Mouse (Mus musculus) hindbrain, embryonic 10.5 days (tissue): ENCODE results near the gene Mthfs. TPM values are rescaled to one million over a fixed set of nuclear protein-coding genes. Genes with fewer than 3 reads are reported as not detected.
"Not testable (repeated sequence)": the region's sequence is repeated elsewhere in the genome, so short reads cannot be mapped to it uniquely, and the experiment has no call there.

Experiments
- DNase-seq: peaks from one replicate; pipeline ENCODE4 v3.0.0-alpha.2; 2017; ENCODE audit warnings: low spot score
- H3K27ac ChIP-seq: fragments of 300-500 bp; sonication (generic); 2 replicates; pipeline ENCODE4 v1.5.1; 2016; ENCODE audit warnings: mild to moderate bottlenecking, moderate library complexity
- H3K27me3 ChIP-seq: fragments of 300-500 bp; sonication (generic); 2 replicates; pipeline ENCODE4 v1.6.1; 2016; ENCODE audit warnings: mild to moderate bottlenecking; ENCODE audit not compliant: poor library complexity, insufficient read depth, severe bottlenecking
- H3K36me3 ChIP-seq: fragments of 300-500 bp; sonication (generic); 2 replicates; pipeline ENCODE4 v1.6.1; 2016; ENCODE audit warnings: mild to moderate bottlenecking, moderate library complexity
- H3K4me1 ChIP-seq: fragments of 300-500 bp; sonication (generic); replicated peaks from 2 replicates; pipeline ENCODE4 v1.6.1; 2016; ENCODE audit warnings: mild to moderate bottlenecking
- H3K4me3 ChIP-seq: fragments of 300-500 bp; sonication (generic); 2 replicates; pipeline ENCODE4 v1.5.1; 2016; ENCODE audit warnings: mild to moderate bottlenecking, moderate library complexity
- H3K9me3 ChIP-seq: fragments of 300-500 bp; sonication (generic); 2 replicates; pipeline ENCODE4 v1.6.1; 2016; ENCODE audit warnings: mild to moderate bottlenecking, moderate library complexity
- WGBS: fragments of 180-500 bp; shearing (Covaris S2); methylation state at CpG from one replicate; pipeline ENCODE4 v1.1.7; 2016; 5-methylcytosine and 5-hydroxymethylcytosine counted together
- polyA plus RNA-seq: library from polyadenylated mRNA; unstranded; fragments of >200 nt; fragmentation: Nextera tagmentation; extraction: Ambion mirVana; gene quantifications from 2 replicates; pipeline ENCODE4 v1.2.1, GENCODE M21; 2016

Mthfs gene
- polyA plus RNA-seq, 1 experiment from 2014 or later = 15.4 TPM

DNA sequence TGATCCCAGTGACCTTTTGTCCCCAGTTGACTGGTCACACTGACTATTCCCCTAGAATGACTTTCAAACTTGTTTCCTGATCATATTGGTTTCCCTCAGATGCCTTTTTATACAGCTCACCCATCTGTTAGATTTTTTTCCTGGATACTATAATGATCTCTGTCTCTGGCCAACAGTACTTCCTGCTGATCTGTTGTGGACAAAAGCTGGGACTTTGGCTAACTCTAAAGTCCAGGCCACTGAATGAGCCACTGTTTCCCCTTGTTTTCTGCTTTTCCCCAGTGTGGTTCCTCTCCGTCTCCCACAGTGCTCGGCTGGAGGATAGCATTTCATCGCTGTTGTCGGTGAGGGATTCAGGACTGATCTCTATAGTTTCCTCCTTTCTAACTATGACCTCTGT, 7.7 kb downstream of the Mthfs start:
- not testable (repeated sequence) for H3K36me3 ChIP-seq, H3K4me1 ChIP-seq, DNase-seq, H3K4me3 ChIP-seq, H3K27ac ChIP-seq, H3K9me3 ChIP-seq, H3K27me3 ChIP-seq
- 77% methylated on average over 4 of the region's 4 CpGs for WGBS

DNA sequence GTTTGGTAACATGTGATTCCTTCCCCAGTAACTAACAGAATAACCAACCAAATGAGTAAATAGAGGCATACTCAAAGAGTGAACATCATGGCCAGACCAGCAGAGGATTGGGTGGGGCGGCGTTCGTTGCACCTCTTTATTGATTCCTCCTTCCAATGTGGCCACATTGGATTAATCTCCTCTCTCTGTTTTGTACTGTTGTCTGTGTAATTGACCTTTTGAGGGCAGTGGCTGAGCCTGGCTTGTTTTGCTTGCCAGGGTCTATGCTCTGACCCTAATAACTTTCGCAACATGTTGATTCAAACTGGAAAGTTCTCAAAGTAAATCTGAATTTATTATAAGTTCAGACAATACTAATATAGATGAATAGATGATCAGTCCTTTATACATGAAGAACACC, 9.2 kb downstream of the Mthfs start:
- WGBS = 93% methylated on average over 3 of the region's 4 CpGs
- not testable (repeated sequence) for H3K27me3 ChIP-seq, H3K36me3 ChIP-seq, H3K4me1 ChIP-seq, H3K27ac ChIP-seq, H3K9me3 ChIP-seq, H3K4me3 ChIP-seq, DNase-seq

DNA sequence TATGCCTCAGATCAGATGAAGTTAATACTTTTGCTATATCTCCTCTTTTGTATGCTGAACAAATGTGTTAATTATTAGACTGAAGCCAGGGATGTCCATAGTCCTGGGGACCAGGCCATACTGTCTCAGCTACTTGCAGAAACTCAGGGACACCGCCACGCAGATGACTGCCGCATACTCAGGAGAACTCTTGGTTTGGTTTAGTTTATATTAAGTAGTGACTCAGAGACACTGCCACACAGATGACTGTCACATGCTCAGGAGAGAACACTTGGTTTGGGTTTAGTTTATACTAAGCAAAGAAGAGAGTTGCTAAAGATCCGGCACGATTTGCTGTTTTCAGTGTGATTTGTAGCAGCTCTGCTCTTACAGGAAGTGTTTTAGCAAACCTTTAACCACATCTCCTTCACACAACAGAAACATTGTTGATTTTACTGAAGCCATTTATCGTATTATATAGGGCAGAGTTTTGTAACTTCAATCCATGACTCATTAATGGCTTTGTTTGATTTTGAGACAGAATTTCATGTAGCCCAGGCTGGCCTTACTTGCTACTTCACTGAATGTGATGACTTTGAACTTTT, 10.3 kb downstream of the Mthfs start:
- not testable (repeated sequence) for H3K36me3 ChIP-seq, H3K4me1 ChIP-seq, H3K4me3 ChIP-seq, H3K9me3 ChIP-seq, DNase-seq, H3K27ac ChIP-seq, H3K27me3 ChIP-seq
- 90% methylated on average over 6 of the region's 6 CpGs for WGBS

DNA sequence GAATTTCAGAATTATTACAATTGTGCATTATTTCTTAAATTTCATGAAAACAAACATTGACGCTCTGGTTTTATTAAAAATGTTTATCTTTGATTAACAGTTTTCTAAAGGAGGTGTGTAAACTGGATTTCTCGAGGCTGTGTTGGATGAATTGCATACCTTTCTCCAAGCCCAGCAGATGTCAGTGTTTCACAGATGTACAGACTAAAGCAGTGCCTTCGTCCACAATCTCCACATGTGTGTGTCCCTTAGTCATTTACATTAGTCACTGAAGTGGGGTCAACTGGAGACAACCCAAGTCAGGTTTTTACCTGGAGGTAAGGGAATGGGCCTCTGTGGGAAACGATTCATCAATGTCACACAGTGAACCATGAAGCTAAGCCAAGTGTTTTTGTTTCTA, 15.6 kb downstream of the Mthfs start:
- H3K27ac ChIP-seq = no peak overlapping the region
- H3K4me3 ChIP-seq = no peak overlapping the region
- 65% methylated on average over 4 of the region's 4 CpGs for WGBS
- no peak for DNase-seq
- no peaks in the 10 kb centered on the region for H3K27me3 ChIP-seq
- no peaks in the 10 kb centered on the region for H3K9me3 ChIP-seq
- no peaks in the 10 kb centered on the region for H3K36me3 ChIP-seq
- H3K4me1 ChIP-seq = no peaks in the 10 kb centered on the region

DNA sequence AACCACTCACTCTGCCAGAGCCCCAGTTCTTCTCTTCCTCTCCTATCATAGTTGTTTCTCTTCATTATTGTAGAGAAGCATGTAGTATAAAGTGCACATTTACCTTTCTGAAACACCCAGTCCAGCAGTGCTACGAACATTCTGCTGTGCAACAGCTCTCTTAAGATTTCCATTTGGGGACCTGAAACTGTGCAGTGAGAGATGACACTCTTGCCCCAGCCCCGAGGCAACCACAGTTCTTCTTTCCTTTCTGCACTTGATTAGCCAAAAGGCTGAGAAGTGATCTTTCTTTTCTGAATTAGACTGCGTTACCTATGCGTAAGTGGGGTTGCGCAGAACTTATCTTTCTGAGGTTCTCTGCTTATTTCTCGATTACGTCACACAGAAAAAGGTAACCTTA, 17.6 kb downstream of the Mthfs start:
- Histone ChIP-seq H3K4me1 (no peaks in the 10 kb centered on the region), H3K4me3 (no peak overlapping the region), H3K27me3 (no peaks in the 10 kb centered on the region), H3K27ac (no peak overlapping the region), H3K36me3 (no peaks in the 10 kb centered on the region), H3K9me3 (no peaks in the 10 kb centered on the region)
- DNase-seq = no peak
- WGBS = 90% methylated on average over 7 of the region's 7 CpGs

DNA sequence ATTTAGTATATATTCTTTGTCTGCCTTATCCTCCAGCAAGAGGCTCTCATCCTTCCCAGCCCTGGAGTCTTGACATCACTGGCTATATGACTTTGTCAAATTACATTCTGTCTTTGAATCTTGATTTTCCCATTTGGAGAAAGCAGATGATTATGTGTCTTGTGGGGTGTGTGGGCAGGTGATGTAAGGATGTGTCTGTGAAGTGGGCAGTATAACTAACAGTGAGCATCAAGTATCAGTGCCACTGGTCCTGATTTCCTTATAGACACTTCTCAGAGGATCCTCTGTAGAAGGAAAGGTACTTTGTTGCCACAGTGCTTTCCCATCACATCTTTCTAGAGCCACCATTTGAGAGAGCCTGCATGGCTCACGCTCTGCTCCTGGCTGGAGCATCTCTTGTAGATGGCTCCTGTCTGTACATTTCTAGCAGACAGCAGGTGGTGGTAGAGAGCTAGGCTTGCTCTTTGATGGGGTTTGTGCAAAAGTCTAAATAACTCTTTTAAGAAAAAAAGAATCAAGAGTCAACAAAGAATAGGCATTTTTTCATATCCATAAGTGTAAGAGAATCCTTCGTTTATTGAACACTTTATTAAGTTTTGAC, 20.5 kb downstream of the Mthfs start:
- not testable (repeated sequence) for H3K27ac ChIP-seq, H3K4me1 ChIP-seq, H3K27me3 ChIP-seq, DNase-seq, H3K4me3 ChIP-seq, H3K9me3 ChIP-seq, H3K36me3 ChIP-seq
- 70% methylated on average over 1 of the region's 2 CpGs for WGBS

DNA sequence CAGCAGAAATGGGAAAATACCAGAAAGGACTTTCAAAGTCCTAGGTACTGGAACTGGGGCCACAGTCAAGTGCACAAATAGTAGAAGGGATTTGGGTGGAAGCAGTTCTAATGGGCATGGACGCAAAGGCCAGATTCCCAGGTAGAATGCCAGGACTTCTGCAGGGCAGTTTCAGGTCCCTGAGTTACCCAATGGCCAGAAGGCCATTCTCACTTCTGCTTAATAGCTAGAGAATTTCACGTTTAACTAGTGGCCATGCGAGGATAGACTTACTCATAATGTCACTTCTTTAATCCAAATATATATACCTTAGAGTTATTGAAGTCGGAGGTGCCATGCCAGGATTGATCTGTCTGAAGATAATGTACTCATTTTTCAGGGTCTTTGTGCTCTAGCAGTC, 26.7 kb downstream of the Mthfs start:
- 87% methylated on average over 4 of the region's 4 CpGs for WGBS
- H3K4me3 ChIP-seq, H3K27me3 ChIP-seq, H3K36me3 ChIP-seq, DNase-seq, H3K4me1 ChIP-seq, H3K9me3 ChIP-seq, H3K27ac ChIP-seq: not testable (repeated sequence)

DNA sequence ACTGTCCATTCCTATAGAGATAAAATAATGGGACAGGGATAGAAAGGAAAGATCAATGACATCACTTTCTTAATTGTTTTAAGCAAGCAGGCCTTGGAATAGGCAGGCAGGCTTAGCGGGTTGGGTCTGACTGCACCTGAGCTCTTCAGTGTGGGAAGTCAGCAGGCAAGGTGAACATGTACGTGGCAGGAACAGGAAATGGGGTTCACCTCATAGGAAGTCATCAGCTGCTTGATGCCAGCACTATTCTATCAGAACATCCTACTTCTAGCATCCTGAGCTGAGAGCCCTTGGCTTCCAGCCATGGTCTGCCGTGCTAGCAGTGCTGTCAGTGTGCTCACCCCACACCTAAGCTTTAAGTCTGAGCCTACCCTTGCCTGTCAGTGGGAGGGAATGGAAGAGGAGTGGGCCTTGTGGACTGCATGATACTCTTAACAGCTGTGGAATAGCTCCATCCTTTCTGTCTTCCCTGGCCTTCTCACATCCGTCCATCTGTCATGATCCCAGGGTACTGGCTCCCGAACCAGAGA, 28.6 kb downstream of the Mthfs start:
- H3K36me3 ChIP-seq, H3K4me3 ChIP-seq, H3K9me3 ChIP-seq, H3K4me1 ChIP-seq, H3K27me3 ChIP-seq, DNase-seq, H3K27ac ChIP-seq: not testable (repeated sequence)
- 86% methylated on average over 5 of the region's 5 CpGs for WGBS

DNA sequence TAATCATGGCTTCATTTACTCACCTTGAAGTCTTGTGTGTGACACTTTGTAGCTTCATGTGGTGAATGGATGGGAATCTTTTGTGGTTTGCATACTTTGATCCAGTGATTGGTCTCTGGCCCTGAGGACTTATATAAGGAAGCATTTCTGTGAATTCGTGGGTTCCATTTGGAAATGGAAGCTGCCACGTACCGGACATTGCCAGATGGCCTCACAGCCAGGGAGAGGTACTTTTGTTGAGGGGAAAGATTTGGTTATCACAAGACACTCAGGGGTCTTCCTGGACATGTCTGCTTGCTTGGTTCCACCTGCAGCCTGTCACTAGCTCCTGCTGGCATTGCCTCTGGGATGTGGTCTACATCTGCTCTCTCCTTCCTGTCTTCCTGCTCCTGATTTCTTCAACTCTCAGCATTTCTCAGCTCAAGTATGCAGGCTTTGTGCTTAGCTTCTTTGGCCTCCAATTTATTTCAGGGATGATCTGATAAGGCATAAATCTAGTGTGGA, 30.1 kb downstream of the Mthfs start:
- not testable (repeated sequence) for H3K4me3 ChIP-seq, H3K9me3 ChIP-seq, H3K4me1 ChIP-seq, H3K27ac ChIP-seq, DNase-seq, H3K27me3 ChIP-seq, H3K36me3 ChIP-seq
- WGBS = 77% methylated on average over 3 of the region's 3 CpGs

DNA sequence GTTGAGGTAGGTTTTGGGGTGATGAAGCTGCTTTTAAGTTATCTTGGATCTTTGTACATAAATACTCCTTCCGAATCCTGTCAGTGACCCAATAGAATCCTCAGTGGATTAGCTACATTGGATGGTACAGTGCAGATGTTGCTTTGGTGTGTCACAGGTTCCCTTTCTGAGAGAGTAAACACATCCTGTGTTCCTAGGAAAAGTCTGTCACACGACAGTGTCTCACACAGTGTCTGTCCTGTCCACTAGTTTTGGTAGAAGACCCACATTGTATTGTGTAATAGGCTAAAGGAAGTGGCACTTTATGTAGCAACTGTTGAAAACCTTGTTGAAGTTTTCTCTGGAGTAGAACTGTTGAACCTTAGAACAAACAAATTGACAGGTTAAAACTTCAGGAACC, 42.9 kb downstream of the Mthfs start:
- DNase-seq = no peak
- Histone ChIP-seq H3K36me3 (no peaks in the 10 kb centered on the region), H3K4me1 (no peaks in the 10 kb centered on the region), H3K9me3 (no peaks in the 10 kb centered on the region), H3K4me3 (no peak overlapping the region), H3K27ac (no peak overlapping the region), H3K27me3 (no peaks in the 10 kb centered on the region)
- 87% methylated on average over 2 of the region's 2 CpGs for WGBS

DNA sequence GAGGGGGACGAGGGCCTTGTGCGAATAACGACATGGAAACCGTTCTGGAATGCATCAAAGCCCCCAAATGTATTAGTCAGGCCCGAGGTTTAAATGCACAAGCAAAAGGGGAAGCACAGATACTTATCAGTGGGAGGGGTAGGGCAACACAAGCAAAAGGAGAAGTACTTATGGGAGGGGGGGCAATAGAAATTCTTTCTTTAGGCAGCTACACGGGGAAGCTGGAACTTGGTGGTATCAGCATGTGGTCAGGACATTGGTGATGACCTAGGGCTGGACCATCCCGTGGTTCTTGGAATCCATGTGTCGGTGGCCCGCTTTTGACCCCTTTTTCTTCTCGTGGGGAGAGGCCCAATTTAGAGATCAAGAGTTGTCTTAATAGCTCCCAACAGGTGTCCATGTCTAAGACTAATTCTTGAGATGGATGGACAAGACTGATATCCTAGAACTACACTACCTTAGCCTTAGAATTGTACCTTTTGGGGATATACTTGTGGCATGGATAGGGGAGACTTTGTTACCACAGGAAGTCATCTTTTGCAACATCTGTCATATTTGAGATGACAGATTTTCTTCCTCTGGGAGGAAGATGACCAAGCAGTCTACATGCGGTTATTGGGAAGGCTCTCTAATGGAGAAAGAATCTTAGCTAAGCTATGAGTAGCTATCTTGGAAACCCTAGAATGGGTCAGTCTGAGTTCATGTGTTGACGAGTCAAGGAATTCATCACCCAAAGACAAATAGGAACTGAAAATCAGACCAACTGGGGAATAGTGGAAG, 46.3 kb downstream of the Mthfs start:
- no peaks in the 10 kb centered on the region for H3K27me3 ChIP-seq
- no peak overlapping the region for H3K4me3 ChIP-seq
- 93% methylated on average over 12 of the region's 12 CpGs for whole genome bisulfite sequencing
- no peaks in the 10 kb centered on the region for H3K4me1 ChIP-seq
- H3K27ac ChIP-seq = no peak overlapping the region
- H3K9me3 ChIP-seq = no peaks in the 10 kb centered on the region
- no peaks in the 10 kb centered on the region for H3K36me3 ChIP-seq
- no peak for DNase-seq

DNA sequence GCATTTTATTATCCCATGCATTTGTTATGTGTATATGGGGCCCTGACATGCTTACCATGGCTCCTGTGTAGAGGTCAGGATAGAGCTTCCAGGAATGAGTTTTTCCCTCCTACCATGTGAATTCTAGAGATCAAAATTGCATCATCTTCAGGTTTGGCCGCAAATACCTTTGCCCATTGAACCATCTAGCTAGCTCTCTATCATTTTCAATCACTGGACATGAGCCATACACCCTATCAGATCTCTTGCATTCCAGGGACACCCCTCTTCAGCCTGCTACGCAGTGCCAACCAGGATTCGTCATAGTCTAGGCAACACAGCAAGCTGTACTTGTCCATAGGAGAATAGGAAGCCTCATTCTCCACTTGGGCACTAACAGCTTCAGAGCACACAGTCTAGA, 53.5 kb downstream of the Mthfs start:
- 90% methylated on average over 3 of the region's 3 CpGs for WGBS
- no peaks in the 10 kb centered on the region for H3K4me1 ChIP-seq
- no peaks in the 10 kb centered on the region for H3K36me3 ChIP-seq

DNA sequence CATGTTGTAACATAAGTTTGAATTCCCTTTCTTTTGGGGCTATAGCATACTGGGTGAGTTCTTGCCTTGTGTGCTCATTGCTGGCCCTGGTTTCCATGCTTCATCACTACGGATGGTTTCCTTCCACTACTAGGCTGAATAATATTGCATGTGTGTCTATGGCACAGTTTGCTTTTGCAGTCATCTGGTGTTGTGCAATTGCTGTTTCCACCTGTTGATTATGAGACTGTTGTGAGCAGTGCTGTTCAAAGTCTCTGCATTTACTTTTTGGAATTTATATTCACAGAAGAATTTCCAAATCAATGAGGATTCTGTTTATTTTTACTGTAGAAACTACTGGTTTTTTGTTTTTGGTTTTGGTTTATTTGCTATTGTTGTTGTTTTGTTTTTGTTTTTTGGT, 54.1 kb downstream of the Mthfs start:
- Histone ChIP-seq H3K4me1 (no peaks in the 10 kb centered on the region), H3K9me3 (no peaks in the 10 kb centered on the region), H3K4me3 (no peak overlapping the region), H3K27ac (no peak overlapping the region), H3K36me3 (no peaks in the 10 kb centered on the region), H3K27me3 (no peaks in the 10 kb centered on the region)
- no peak for DNase-seq
- WGBS = 68% methylated on average over 1 of the region's 1 CpGs

More for the DNA sequence above, 53.5 kb downstream of the Mthfs start:
- H3K27me3 ChIP-seq = no peaks in the 10 kb centered on the region
- no peak overlapping the region for H3K27ac ChIP-seq
- H3K9me3 ChIP-seq = no peaks in the 10 kb centered on the region
- no peak for DNase-seq
- no peak overlapping the region for H3K4me3 ChIP-seq
